Mouse (Mus musculus) olfactory bulb, adult 2 months (tissue): ENCODE results near the gene Bpifb4. TPM values are rescaled to one million over a fixed set of nuclear protein-coding genes. Genes with fewer than 3 reads are reported as not detected.

Source experiments
- H3K27ac ChIP-seq: fragments of 200-500 bp; 2 replicates; pipeline ENCODE4 v1.5.1; 2012; ENCODE audit warnings: low read depth, low read length; ENCODE audit not compliant: insufficient read depth
- H3K4me1 ChIP-seq: fragments of 200-500 bp; 2 replicates; pipeline ENCODE4 v1.6.1; 2012; ENCODE audit warnings: low read length; ENCODE audit not compliant: control insufficient read depth, insufficient read depth
- H3K4me3 ChIP-seq: fragments of 200-500 bp; 2 replicates; pipeline ENCODE4 v1.5.1; 2012; ENCODE audit warnings: mild to moderate bottlenecking, low read depth, low read length, moderate library complexity; ENCODE audit not compliant: insufficient read depth
- CTCF ChIP-seq: fragments of 200-500 bp; IDR thresholded peaks from 2 replicates; pipeline ENCODE4 v1.5.1; 2012; ENCODE audit warnings: low read depth, mild to moderate bottlenecking, low read length, moderate library complexity; ENCODE audit not compliant: insufficient read depth
- POLR2A ChIP-seq: fragments of 200-500 bp; IDR thresholded peaks from 2 replicates; pipeline ENCODE4 v1.6.1; 2012; ENCODE audit warnings: mild to moderate bottlenecking, low read depth, low read length, moderate library complexity; ENCODE audit not compliant: insufficient read depth
- WGBS: fragments of 180-500 bp; shearing (Covaris S2); methylation state at CpG from one replicate; pipeline ENCODE4 v1.1.7; 2018; 5-methylcytosine and 5-hydroxymethylcytosine counted together
- polyA plus RNA-seq: library from polyadenylated mRNA; stranded (reverse); fragments of >200 nt; gene quantifications from 2 replicates; pipeline ENCODE4 v1.2.4, GENCODE M21; 2012; ENCODE audit warnings: low replicate concordance; ENCODE audit not compliant: missing spikeins, insufficient read depth, insufficient read length

Bpifb4 gene
- polyA plus RNA-seq, 1 experiment = not detected

GRCm38 (mm10) chr2:153933311-153933710 is 4.7 kb upstream of the Bpifb4 start:
- Histone ChIP-seq H3K4me3 (no peak overlapping the region), H3K4me1 (peaks cover 4% of the 10 kb centered on the region; the same call in 1 of the 2 replicates), H3K27ac (no peak overlapping the region)
- 59% methylated on average over 6 of the region's 6 CpGs for WGBS
- TF ChIP-seq POLR2A (no peak), CTCF (no peak)

- WGBS = 87% methylated on average over 6 of the region's 6 CpGs
- Histone ChIP-seq H3K4me3 (no peak overlapping the region), H3K4me1 (peaks cover 4% of the 10 kb centered on the region; the same call in 1 of the 2 replicates), H3K27ac (no peak overlapping the region)
- TF ChIP-seq POLR2A (no peak), CTCF (no peak)
Observed at GRCm38 (mm10) chr2:153935348-153935747, 2.7 kb upstream of the Bpifb4 start.

- 27% methylated on average over 3 of the region's 3 CpGs for WGBS
- TF ChIP-seq POLR2A (no peak), CTCF (peak; percentile 58)
- H3K4me3 ChIP-seq = no peak overlapping the region
- H3K4me1 ChIP-seq = no peaks in the 10 kb centered on the region
- no peak overlapping the region for H3K27ac ChIP-seq
Observed at GRCm38 (mm10) chr2:153943537-153943936, 5.5 kb downstream of the Bpifb4 start.

GRCm38 (mm10) chr2:153944567-153944966 is 6.6 kb downstream of the Bpifb4 start:
- WGBS = 89% methylated on average over 8 of the region's 8 CpGs
- no peak for TF ChIP-seq POLR2A
- TF ChIP-seq CTCF = no peak
- no peaks in the 10 kb centered on the region for H3K4me1 ChIP-seq
- no peak overlapping the region for H3K27ac ChIP-seq
- H3K4me3 ChIP-seq = no peak overlapping the region

GRCm38 (mm10) chr2:153952897-153953296 is 14.9 kb downstream of the Bpifb4 start:
- TF ChIP-seq POLR2A (no peak), CTCF (no peak)
- 28% methylated on average over 6 of the region's 6 CpGs for WGBS
- Histone ChIP-seq H3K4me1 (no peaks in the 10 kb centered on the region), H3K27ac (no peak overlapping the region), H3K4me3 (no peak overlapping the region)

GRCm38 (mm10) chr2:153953836-153954235 is 15.8 kb downstream of the Bpifb4 start:
- WGBS = 9% methylated on average over 6 of the region's 6 CpGs
- no peak overlapping the region for H3K4me3 ChIP-seq
- H3K27ac ChIP-seq = no peak overlapping the region
- no peaks in the 10 kb centered on the region for H3K4me1 ChIP-seq
- no peak for TF ChIP-seq CTCF
- TF ChIP-seq POLR2A = no peak

- Histone ChIP-seq H3K4me1 (0 out of 2 replicates have a peak, but pooled peaks cover 4% of the 10 kb centered on the region), H3K27ac (no peak overlapping the region), H3K4me3 (no peak overlapping the region)
- 78% methylated on average over 4 of the region's 4 CpGs for WGBS
- TF ChIP-seq CTCF (no peak), POLR2A (no peak)
Observed at GRCm38 (mm10) chr2:153962821-153963331, 24.9 kb downstream of the Bpifb4 start.

- Histone ChIP-seq H3K4me1 (0 out of 2 replicates have a peak, but pooled peaks cover 4% of the 10 kb centered on the region), H3K4me3 (no peak overlapping the region), H3K27ac (no peak overlapping the region)
- WGBS = 96% methylated on average over 1 of the region's 1 CpGs
- TF ChIP-seq CTCF (no peak), POLR2A (no peak)
Observed at GRCm38 (mm10) chr2:153963334-153963733, 25.3 kb downstream of the Bpifb4 start.

- no peak overlapping the region for H3K27ac ChIP-seq
- no peak overlapping the region for H3K4me3 ChIP-seq
- WGBS = 36% methylated on average over 5 of the region's 5 CpGs
- no peak for TF ChIP-seq CTCF
- no peak for TF ChIP-seq POLR2A
- no peaks in the 10 kb centered on the region for H3K4me1 ChIP-seq
Observed at GRCm38 (mm10) chr2:153970221-153970620, 32.2 kb downstream of the Bpifb4 start.
